In genomic region chr9:115055041-115055830, GRCm38 (mm10) we compare ENCODE assay signal across 12 mouse cellular contexts.
DNase-seq lines count a peak whose midpoint lies in the region; ATAC-seq and TF ChIP-seq lines count a peak whose summit lies in the region.
"Had no signal": no experiment of that assay in that cellular context is flagged by ENCODE, and none has a peak within 500 bp of the region (broad histone marks: within the 10 kb centered on the region; RNA-seq: fewer than 3 reads in every experiment).

No protein-coding gene starts in this region.

- no peaks in the 10 kb centered on the region for H3K36me3 ChIP-seq in midbrain, embryonic 14.5 days (ENCODE audit: control insufficient read depth, insufficient read depth, low read length)
- H3K36me3 ChIP-seq: lung, embryonic 15.5 days; stomach, embryonic 15.5 days had no signal

- intact Hi-C loops in left cerebral cortex, adult 2 months (cut with DNase I) = no loop called here
- intact Hi-C loops in heart, postnatal 10 days (cut with DNase I) = no loop called here

- no peaks in the 10 kb centered on the region for H3K27me3 ChIP-seq in midbrain, embryonic 14.5 days (ENCODE audit: control insufficient read depth, insufficient read depth, low read length)
- H3K27me3 ChIP-seq: lung, embryonic 15.5 days; stomach, embryonic 15.5 days had no signal

- DNase-seq in left cerebral cortex, adult 2 months (ENCODE audit: extremely low spot score in 1 of 2, low spot score in 2 of 2) = no peak
- DNase-seq in left cerebral cortex, adult 8-10 months (ENCODE audit: low spot score in 2 of 2) = no peak
- DNase-seq in gastrocnemius, postnatal 25 days = peak; percentile 65
- peak; percentile 24 to 44 for DNase-seq in heart, postnatal 10 days
- no peak for DNase-seq in midbrain, embryonic 14.5 days
- no peak for DNase-seq in right cerebral cortex, postnatal 25 days
- DNase-seq in kidney, postnatal 10 days = no peak
- no peak for DNase-seq in adipocyte (ENCODE audit: low spot score)
- DNase-seq: cerebellum, postnatal 36 days; kidney, postnatal 4 days had no signal

- no peak overlapping the region for H3K4me2 ChIP-seq in midbrain, embryonic 14.5 days (ENCODE audit: low read length)
- H3K4me2 ChIP-seq: lung, embryonic 15.5 days; stomach, embryonic 15.5 days had no signal

- H3K4me1 ChIP-seq in midbrain, embryonic 14.5 days (ENCODE audit: control insufficient read depth, insufficient read depth, low read length) = peaks cover 9% of the 10 kb centered on the region; the same call in 1 of the 2 replicates

- ATAC-seq in midbrain, embryonic 14.5 days (ENCODE audit: low FRiP score, low TSS enrichment) = no peak

- TF ChIP-seq CTCF in left cerebral cortex, adult 2 months (IDR thresholded peaks at IDR 0.05) = no peak

- no peaks in the 10 kb centered on the region for H3K9me3 ChIP-seq in midbrain, embryonic 14.5 days (ENCODE audit: control insufficient read depth, low read length)
- H3K9me3 ChIP-seq: lung, embryonic 15.5 days; stomach, embryonic 15.5 days had no signal

- WGBS in midbrain, embryonic 14.5 days = 74% methylated on average over 8 of the region's 8 CpGs

- H3K9ac ChIP-seq in midbrain, embryonic 14.5 days (replicated peaks; ENCODE audit: low read length) = no peak overlapping the region
- H3K9ac ChIP-seq: lung, embryonic 15.5 days; stomach, embryonic 15.5 days had no signal

- H3K27ac ChIP-seq in left cerebral cortex, adult 2 months = 0 out of 2 replicates have a peak overlapping the region, but pooled peaks have one; percentile 11
- H3K27ac ChIP-seq in midbrain, embryonic 14.5 days (replicated peaks; ENCODE audit: low read depth, low read length) = 0 out of 2 replicates have a peak overlapping the region, but pooled peaks have one; percentile 37
- H3K27ac ChIP-seq: lung, embryonic 15.5 days; stomach, embryonic 15.5 days had no signal

- no peak overlapping the region for H3K4me3 ChIP-seq in left cerebral cortex, adult 2 months
- H3K4me3 ChIP-seq in midbrain, embryonic 14.5 days (replicated peaks; ENCODE audit: low read depth, low read length) = no peak overlapping the region
- H3K4me3 ChIP-seq: lung, embryonic 15.5 days; stomach, embryonic 15.5 days had no signal

Comparison
In these comparisons a context has a peak if more than half of its experiments do, and no peak if none do; other contexts are left out.
1. DNase-seq: peak in gastrocnemius, postnatal 25 days (single experiment) and heart, postnatal 10 days (2 of 2); none in left cerebral cortex, adult 2 months (0 of 2), left cerebral cortex, adult 8-10 months (0 of 2), midbrain, embryonic 14.5 days (single experiment), right cerebral cortex, postnatal 25 days (single experiment), kidney, postnatal 10 days (single experiment) and adipocyte (single experiment).